Mouse (Mus musculus): ENCODE data around the gene Ppm1h. TPM values are rescaled to one million over a fixed set of nuclear protein-coding genes. Genes with fewer than 3 reads are reported as not detected.
A peak's percentile ranks its signal among the peaks of the same experiment; 100 is the strongest.
"Not testable (repeated sequence)": the region's sequence is repeated elsewhere in the genome, so short reads cannot be mapped to it uniquely, and the experiment has no call there.

Ppm1h gene
- total RNA-seq, 1 experiment from 2014 or later: 93.4 TPM

DNA sequence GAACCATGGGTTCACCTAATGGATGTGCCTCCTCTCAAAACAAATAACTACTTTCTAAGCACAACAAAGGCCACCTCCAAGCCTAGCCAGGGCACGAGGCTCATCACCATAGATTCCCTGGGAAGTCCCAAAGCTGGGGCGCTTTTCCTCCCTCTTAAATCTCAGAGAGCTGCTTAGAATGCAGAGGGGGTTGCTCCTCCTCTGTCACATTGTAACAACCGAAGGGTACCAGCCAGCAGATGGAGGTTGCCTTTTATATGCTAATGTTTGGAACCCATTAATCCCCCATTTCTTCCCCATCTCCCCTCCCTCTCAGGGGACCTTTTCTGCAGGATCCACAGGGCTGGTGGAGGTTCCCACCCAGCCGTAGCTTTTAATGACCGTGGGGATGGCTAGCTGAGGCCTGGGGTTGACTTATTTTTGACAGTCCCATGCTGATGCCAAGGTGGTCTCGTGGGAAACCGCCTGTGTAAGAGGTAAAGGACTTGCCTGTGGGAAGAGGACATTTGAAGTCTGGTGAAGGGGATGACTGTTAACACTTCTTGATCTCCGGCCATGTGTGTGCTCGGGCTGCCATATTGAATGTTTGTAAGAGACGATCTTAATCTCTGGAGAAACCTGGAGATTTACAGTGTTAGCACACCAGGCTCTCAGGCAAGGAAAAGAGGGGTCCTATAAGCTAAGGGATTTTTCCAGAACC, 253.4 kb downstream of the Ppm1h start:
- ATAC-seq (replicated peaks; ENCODE audit: insufficient number of reproducible peaks, low FRiP score, low TSS enrichment, poor library complexity, severe bottlenecking): no peak

DNA sequence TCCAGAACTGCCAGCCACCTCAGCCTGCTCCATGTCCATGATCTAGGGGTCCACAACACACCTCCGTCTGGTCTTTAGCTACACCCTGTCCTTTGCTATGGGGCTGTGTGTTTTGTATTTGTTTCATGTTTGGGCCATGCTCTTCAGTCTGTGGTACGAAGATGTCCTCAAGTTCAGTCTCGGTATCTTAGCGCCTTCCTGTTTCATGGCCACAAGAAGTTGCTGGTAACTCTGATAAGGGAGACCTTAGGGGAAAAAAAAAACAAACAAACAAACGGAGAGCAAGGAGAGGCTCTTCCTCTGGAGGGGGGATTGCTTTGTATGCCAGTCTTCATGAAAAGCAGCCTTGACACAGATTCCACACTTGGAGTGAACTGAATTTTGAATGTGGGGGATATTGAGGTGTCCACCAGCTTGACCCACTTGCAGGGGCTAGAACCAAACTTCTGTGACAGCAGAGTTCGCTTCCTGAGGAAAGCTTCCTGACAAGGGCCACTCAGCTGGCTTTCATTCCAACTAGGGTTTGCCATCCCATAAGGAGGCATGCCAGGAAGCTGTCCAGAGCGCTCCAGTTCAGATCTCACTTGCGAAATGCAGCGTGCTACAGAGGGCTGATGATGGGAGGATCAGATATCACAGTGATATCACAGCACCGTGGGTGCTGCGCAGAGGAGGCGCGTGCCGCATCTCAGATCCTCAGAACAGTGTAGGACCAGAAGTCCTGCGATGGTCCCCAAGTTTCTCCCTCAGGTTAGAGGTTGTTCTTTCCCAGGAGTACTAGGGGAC, 254.7 kb downstream of the Ppm1h start:
- ATAC-seq (replicated peaks; ENCODE audit: insufficient number of reproducible peaks, low FRiP score, low TSS enrichment, poor library complexity, severe bottlenecking): no peak

DNA sequence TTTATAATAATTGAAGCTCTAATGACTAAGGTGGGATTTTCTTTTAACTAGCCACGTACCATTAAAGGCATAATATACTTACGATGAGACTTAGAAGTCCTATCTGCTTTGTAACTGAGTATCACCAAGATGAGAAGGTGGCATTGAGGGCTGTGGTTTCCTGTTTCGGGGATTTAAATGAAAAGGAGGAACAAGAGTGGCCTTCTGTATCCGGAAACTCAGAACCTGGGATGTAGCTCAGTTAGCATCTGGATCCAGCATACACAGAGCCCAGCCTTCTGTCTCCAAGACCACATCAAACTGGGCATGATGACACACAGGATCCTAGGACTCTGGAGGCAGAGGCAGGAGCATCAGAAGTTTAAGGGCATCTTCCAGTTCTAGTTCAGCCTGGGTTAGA, 256.8 kb downstream of the Ppm1h start:
- ATAC-seq (replicated peaks; ENCODE audit: insufficient number of reproducible peaks, low FRiP score, low TSS enrichment, poor library complexity, severe bottlenecking): 0 out of 2 replicates have a peak, but pooled peaks have one; percentile 27

DNA sequence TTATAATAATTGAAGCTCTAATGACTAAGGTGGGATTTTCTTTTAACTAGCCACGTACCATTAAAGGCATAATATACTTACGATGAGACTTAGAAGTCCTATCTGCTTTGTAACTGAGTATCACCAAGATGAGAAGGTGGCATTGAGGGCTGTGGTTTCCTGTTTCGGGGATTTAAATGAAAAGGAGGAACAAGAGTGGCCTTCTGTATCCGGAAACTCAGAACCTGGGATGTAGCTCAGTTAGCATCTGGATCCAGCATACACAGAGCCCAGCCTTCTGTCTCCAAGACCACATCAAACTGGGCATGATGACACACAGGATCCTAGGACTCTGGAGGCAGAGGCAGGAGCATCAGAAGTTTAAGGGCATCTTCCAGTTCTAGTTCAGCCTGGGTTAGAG, 258.8 kb downstream of the Ppm1h start:
- ATAC-seq (replicated peaks; ENCODE audit: insufficient number of reproducible peaks, low FRiP score, low TSS enrichment, poor library complexity, severe bottlenecking): 0 out of 2 replicates have a peak, but pooled peaks have one; percentile 20

DNA sequence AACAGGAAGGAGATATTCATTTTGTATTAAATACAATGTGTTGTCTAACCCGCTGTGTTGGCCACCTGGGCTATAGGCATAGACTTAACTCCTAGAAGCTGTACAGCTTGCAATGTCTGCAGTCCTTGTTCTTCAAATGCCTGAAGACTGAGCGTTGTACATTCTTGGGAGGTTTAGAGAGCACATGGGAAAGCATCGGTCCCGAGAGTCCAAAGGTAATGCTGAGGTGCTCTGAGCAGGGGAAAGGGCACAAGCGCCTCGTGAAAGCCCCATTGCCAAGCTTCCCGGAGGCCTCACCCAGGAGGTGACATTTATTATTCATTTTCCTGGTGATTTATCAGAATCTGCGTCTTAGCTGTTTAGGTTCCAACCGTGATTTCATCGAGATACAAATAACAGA, 261.0 kb downstream of the Ppm1h start:
- no peak for ATAC-seq (replicated peaks; ENCODE audit: insufficient number of reproducible peaks, low FRiP score, low TSS enrichment, poor library complexity, severe bottlenecking)

DNA sequence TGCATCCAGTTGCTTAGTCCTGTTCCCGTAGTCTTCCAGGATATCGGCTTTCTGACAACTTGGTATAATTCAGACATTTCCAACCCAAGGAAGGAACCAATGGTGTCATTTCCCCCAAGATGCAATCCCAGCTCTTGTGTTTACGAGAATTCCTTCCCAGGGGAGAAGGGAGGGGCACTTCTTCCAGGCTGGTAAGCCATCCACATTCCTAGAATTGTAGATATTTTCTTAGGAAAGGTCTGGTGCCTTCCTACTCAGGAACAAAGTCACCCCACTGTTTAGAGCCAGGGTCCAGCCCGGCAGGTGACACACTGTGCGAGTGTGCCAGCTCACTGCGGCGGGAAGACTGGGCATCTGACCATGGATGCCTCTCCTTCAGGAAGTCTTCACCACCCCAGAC, 264.2 kb downstream of the Ppm1h start:
- ATAC-seq (replicated peaks; ENCODE audit: insufficient number of reproducible peaks, low FRiP score, low TSS enrichment, poor library complexity, severe bottlenecking): no peak

DNA sequence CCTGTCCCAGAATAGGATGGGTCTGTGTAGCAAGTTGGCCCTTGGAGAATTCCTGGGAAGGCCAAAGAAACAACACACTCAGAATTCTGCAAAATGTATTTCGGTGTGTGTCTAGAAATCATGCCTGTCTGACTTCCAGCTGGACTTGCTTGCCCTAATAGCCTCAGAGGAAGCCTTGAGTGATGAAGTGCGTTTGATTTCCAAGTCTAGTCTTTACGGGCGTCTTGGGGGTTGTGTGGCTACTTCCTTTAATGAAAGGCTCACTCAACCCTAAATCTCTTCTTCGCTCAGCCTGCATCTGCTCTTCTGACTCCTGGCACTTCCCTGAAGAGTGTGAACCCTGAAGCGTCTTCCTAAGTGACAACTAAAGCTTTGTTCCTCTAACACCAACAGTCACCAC, 265.3 kb downstream of the Ppm1h start:
- no peak for ATAC-seq (replicated peaks; ENCODE audit: insufficient number of reproducible peaks, low FRiP score, low TSS enrichment, poor library complexity, severe bottlenecking)

DNA sequence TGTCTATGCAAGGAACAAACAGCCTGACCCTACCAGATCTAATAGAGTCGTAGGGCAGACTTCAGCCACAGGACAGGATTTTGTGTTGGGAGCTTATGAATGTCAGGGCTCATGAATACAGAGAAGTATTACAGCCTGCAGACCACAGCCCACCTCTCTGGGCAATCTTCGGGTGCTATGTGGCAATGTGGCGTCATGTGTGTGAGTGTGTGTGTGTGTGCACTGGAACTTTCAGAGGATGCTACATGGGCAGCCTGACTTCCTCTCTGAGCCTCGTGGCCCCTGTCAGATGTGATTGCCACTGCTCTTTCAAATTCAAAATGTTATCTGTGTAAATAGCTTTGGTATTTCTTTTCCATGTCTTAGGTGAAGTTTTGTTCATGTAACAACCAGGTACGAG, 266.3 kb downstream of the Ppm1h start:
- 0 out of 2 replicates have a peak, but pooled peaks have one; percentile 34 for ATAC-seq (replicated peaks; ENCODE audit: insufficient number of reproducible peaks, low FRiP score, low TSS enrichment, poor library complexity, severe bottlenecking)

DNA sequence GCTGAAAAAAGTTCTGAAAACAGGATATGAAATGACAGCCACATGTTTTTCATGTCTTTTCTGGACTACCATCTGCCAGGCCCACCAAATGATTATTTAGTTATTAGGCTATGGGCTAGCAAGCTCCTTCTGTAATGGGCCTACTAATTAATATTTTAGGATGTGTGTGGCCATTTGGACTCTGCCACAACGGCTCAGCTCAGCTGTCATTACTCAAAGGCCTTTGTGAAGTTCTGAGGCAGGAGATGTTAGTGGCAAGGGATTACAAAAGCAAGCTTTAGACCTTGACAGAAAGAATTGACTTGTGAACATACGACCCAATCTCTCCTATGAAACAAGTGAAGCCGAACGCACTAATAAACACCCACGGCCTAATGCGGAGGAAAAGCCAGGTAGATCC, 272.4 kb downstream of the Ppm1h start:
- ATAC-seq (replicated peaks; ENCODE audit: insufficient number of reproducible peaks, low FRiP score, low TSS enrichment, poor library complexity, severe bottlenecking): no peak

DNA sequence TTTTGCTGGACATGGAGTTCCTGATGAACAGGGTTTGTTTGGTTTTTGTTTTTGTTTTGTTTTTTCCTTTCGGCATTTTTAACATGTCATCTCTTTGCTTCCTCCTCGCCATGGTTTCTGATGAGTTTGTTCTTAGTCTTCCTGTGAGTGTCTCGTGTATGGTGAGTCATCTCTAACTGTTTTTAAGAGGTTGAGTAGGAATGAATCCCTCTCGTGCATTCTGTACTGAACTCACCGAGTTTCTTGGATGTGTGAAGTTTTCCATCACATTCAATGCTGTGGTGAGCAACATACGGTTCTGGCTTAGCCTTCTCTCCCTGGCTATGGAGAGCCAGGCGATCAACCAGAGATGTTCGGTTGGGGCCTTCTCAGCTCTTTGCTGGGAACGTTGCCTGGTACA, 275.0 kb downstream of the Ppm1h start:
- no peak for ATAC-seq (replicated peaks; ENCODE audit: insufficient number of reproducible peaks, low FRiP score, low TSS enrichment, poor library complexity, severe bottlenecking)

DNA sequence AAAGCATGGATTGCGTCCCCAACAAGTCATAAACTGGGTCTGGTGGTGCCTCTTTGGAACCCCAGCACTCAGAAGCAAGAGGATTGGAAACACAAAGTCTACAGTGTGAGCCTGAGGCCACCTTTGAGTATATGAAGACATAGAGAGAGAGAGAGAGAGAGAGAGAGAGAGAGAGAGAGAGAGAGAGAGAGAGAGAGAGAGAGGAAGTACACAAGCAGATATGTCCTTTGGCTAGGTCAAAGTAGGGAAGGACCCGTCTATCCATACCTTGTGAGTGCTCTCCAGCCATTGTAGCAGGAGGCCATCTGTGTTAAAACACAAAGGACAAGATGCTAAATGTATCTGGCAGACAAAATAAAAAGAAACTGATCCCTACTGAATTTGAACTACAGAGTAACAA, 279.4 kb downstream of the Ppm1h start:
- no peak for ATAC-seq (replicated peaks; ENCODE audit: insufficient number of reproducible peaks, low FRiP score, low TSS enrichment, poor library complexity, severe bottlenecking)

DNA sequence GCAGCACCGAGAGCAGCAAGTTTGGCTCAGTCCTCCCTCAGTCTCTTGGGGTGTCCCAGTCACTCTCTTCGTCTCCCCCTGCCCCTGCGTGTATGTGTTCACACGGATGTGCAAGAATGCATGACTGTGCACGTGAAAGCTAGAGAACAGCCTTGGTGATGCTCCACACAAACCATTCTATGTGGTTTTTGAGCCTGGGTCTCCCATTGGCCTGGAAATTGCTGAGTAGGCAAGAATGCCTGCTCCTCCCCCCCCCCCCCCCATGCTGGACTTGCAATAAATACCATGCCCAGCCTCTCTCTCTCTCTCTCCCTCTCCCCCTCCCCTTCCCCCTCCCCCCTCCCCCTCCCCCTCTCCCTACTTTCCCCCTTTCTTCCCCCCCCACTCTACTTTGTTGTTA, 280.1 kb downstream of the Ppm1h start:
- ATAC-seq (replicated peaks; ENCODE audit: insufficient number of reproducible peaks, low FRiP score, low TSS enrichment, poor library complexity, severe bottlenecking): no peak

DNA sequence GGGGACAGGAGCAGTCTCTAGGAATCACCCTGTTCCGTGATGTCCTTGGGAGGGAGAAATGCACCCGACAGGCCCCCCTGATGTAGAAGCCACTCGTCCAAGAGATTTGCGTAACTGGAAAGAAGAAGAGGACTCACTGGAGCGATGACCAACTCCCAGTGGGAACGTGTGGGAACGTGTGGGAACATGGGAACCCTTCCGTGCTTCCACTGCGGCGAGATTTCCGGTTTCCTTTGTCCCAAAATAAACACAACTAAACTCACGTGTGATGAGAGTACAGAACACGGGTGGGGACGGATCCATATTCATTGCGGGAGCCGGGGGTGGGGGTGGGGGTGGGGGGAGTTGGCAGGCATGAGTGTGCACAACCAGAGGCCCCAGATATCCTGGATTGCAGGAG, 281.7 kb downstream of the Ppm1h start:
- ATAC-seq (replicated peaks; ENCODE audit: insufficient number of reproducible peaks, low FRiP score, low TSS enrichment, poor library complexity, severe bottlenecking): no peak

DNA sequence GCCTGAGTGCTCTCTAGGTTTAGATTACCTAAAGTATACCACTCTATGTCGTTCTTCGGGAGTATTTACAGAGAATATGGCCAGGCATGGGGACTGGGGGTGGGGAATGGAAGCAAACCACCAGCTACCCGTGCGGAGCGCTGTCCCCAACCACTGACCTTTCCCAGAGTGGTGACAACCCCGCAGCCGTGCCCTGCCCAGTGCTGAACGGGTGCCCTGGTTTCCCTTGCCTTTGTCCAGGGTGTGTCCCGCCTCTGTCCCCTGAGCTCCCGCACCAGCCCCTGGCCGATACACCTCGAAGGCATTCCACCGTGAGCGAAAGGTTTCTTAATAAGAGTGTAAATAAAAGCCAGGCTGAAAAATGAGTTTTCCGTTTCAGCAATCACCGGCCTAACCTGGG, 282.2 kb downstream of the Ppm1h start:
- ATAC-seq (replicated peaks; ENCODE audit: insufficient number of reproducible peaks, low FRiP score, low TSS enrichment, poor library complexity, severe bottlenecking): no peak

DNA sequence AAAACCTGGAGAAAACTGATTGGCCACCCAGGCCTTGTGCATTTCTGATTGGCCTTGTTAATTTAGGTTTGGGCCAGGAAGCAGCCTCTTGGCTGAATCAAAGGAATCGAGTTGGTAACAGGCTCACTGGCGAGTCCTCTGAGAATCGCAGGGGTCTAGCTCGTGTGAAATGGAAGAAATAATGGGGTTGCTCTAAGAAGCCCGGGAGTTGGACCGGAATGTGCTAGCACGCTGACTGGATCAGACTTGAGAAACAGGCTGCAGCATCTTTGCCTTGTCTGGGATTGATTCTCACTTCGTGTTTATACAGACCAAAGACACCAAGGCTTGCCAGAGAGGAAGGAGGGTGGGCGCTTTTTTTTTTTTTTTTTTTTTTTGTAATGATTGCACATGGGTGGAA, 282.9 kb downstream of the Ppm1h start:
- no peak for ATAC-seq (replicated peaks; ENCODE audit: insufficient number of reproducible peaks, low FRiP score, low TSS enrichment, poor library complexity, severe bottlenecking)

DNA sequence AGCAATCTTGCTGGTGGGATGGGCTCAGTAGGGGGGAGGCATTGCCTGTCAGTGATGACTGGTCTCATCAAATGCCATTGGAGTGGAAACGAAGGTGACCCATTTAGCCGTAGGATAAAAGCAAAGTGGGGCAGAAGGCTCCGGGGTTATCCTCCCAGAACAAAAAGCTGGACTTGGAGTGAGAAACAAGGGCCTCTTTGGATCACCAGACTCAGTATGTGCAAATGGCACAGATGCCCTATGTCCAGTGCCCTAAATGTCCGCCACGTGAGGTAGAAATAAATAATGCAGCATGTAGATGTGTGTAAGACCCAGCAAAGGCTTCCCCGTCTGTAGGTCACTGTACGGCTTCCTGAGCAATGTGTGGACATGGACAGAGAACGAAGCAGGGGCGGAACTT, 284.1 kb downstream of the Ppm1h start:
- ATAC-seq (replicated peaks; ENCODE audit: insufficient number of reproducible peaks, low FRiP score, low TSS enrichment, poor library complexity, severe bottlenecking): no peak

DNA sequence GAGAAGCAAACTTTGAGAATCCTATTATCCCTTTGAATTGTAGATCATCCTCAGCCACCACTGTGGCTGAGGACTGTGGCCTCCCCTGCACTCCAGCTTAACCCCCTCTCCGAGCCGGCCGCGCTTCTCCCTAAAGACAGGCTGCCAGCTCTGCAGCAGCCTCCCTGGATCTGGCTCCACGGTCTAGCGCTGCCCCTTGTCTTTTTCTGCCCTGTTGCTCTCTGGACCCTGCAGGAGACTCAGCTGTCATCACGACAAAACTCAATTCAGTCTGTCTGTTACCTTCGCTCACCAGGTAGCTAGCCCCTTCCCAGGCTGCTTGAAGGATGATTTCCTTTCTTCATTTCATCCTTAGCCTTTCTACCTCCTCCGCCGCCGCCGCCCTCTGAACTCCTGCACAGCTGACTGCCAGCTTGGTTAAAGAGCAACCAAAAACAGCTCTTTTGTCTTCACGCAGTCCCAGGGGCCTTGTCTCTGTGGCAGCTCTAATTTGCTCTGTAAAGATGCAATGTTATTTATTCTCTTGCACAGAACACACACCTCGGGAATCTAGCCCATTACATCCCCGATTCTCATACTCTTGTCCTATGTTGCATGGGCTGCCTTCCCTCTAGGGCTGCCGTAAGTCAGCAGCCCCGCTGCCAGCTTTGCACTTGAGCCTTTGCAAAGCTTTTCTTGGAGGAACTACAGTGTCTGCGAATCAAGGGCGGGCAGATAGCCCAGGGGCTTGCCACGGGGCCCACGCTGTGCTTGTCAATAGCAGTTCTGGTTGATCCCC, 285.1 kb downstream of the Ppm1h start:
- ATAC-seq (replicated peaks; ENCODE audit: insufficient number of reproducible peaks, low FRiP score, low TSS enrichment, poor library complexity, severe bottlenecking): no peak

DNA sequence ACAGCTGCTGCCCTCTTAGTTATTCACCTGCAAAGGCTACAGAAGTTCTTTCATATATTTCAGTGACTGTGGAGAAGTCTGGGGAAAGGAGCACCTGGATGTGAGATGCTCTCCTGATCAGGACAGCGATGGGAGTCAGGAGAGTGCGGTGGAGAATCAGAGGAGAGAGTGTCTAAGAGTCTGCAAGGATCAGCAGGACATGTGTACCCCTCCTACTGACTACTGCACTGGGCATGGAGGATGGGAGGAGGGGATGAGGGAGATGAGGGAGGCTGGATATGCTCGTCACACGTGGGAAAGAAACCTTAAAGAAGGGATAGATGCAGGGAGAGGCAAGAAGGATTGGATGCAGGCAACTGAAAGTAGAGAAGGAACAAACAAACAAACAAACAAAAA, 285.7 kb downstream of the Ppm1h start:
- ATAC-seq (replicated peaks; ENCODE audit: insufficient number of reproducible peaks, low FRiP score, low TSS enrichment, poor library complexity, severe bottlenecking): no peak

DNA sequence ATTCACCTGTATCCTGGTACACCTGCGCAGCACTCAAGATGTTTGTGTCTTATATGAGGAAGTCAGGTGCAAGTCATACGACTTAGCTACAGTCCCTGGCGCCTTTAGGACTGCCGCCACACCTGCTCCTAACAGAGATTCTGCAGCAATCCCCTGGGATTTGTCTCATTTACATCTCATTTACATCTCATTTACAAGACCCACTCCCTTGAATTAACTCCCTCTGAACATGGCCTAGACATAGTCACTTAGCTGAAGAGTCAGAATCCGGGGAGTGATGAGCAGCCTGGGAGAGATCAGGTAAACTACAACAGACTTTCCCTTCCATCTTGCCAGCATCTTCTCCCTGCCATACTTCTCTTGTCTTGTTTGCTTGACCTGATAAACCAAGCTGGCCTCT, 287.1 kb downstream of the Ppm1h start:
- ATAC-seq (replicated peaks; ENCODE audit: insufficient number of reproducible peaks, low FRiP score, low TSS enrichment, poor library complexity, severe bottlenecking): not testable (repeated sequence)

DNA sequence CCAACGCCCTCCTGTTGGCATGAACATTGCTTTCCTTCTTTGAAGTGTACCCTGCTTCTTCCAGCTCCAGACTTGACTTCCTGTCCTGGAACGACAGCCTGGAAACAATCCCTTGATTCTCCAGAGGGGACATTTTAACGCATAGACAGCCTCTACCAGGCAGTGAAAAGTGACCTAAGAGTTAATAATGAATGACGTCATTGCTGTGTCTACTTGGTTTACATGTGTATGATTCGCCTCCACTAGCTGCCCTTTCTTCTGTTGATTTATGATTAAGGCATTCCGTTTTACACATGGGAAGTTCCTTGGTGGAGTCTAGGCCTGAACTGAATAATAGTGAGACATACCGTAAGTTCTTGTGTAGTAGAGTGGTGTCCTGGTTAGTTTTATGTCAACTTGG, 287.9 kb downstream of the Ppm1h start:
- no peak for ATAC-seq (replicated peaks; ENCODE audit: insufficient number of reproducible peaks, low FRiP score, low TSS enrichment, poor library complexity, severe bottlenecking)
